Mouse (Mus musculus): ENCODE measurements around the gene 1500011B03Rik.
"Not testable (repeated sequence)": the region's sequence is repeated elsewhere in the genome, so short reads cannot be mapped to it uniquely, and the experiment has no call there.

DNA sequence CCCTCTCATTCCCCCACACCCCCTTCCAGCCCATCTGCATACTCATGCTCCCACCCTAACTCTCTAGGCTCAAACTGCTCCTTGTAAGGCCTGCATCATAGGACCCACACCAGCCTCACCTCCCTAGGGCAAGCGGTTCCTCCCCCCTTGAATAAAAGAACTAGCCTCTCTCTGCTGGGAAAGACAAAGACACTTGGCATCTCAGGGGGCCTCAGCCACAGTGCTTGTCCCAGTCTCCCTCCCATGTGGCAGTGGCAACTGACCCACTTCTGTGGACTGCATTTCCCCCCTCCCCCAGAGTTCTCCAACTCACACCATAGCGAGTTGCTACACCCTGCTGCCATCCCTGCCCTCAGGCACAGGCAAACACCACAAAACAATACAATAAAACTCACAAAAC, 21.1 kb upstream of the 1500011B03Rik start:
- not testable (repeated sequence) for TF ChIP-seq CHD1 (IDR thresholded peaks at IDR 0.05; ENCODE audit: low read depth, low read length); CTCF (IDR thresholded peaks at IDR 0.05 in 2 of 3, conservative IDR thresholded peaks at IDR 0.05 in 1 of 3; ENCODE audit: control insufficient read depth in 1 of 3, insufficient read depth in 1 of 3, low read depth in 2 of 3, low read length in 3 of 3, poor library complexity in 1 of 3, severe bottlenecking in 1 of 3)

Data from MEL (cell line).